In genomic region chr11:85139581-85140540, GRCm38 (mm10) we compare ENCODE assay signal across 8 mouse cellular contexts. TPM values are rescaled to one million over a fixed set of nuclear protein-coding genes. Genes with fewer than 3 reads are reported as not detected.
A peak's percentile ranks its signal among the peaks of the same experiment; 100 is the strongest.
DNase-seq lines count a peak whose midpoint lies in the region; ATAC-seq and TF ChIP-seq lines count a peak whose summit lies in the region.

Usp32 (minus strand) TSS chr11:85140161.

- peak within 1 kb of the TSS; percentile 76 for H3K9ac ChIP-seq in lung, postnatal 0 days (replicated peaks; ENCODE audit: low read depth)

- ATAC-seq in hematopoietic stem cell, adult 5-6 weeks (replicated peaks in 1 of 2; ENCODE audit: insufficient read depth in 1 of 2, low FRiP score in 2 of 2, low TSS enrichment in 1 of 2, low read depth in 1 of 2, poor library complexity in 2 of 2, severe bottlenecking in 2 of 2), result peak; percentile 94 to 97
- ATAC-seq in lung, postnatal 0 days, result peak; percentile 99

- no peaks in the 10 kb centered on the region for H3K36me3 ChIP-seq in lung, postnatal 0 days (ENCODE audit: insufficient read depth, low read length)

- peak within 1 kb of the TSS; percentile 85 for H3K27ac ChIP-seq in lung, postnatal 0 days (ENCODE audit: low read length)

- H3K4me1 ChIP-seq in lung, postnatal 0 days (ENCODE audit: insufficient read depth, low read depth, low read length), result no peaks in the 10 kb centered on the region; the same call in 1 of the 2 replicates

- peak within 1 kb of the TSS; percentile 88 for H3K4me2 ChIP-seq in lung, postnatal 0 days (replicated peaks; ENCODE audit: low read depth, low read length)

- TF ChIP-seq EP300 in lung, postnatal 0 days (IDR thresholded peaks at IDR 0.05), result no peak

- peak within 1 kb of the TSS; percentile 87 for H3K4me3 ChIP-seq in lung, postnatal 0 days (ENCODE audit: low read depth, low read length)

- under 1% methylated on average over 65 of the region's 94 CpGs for WGBS in lung, postnatal 0 days

- peak; percentile 86 for DNase-seq in MEL-GATA-1-ER (ENCODE audit: extremely low read depth, low read depth)
- peak; percentile 95 for DNase-seq in cerebellum, adult 8-10 months
- DNase-seq in forelimb bud, embryonic 11.5 days (ENCODE audit: low read depth, low spot score), result peak; percentile 94
- peak; percentile 98 for DNase-seq in layer of hippocampus, adult 9-11 months
- DNase-seq in lung, postnatal 0 days (ENCODE audit: low spot score), result peak; percentile 99
- peak; percentile 93 for DNase-seq in ovary, postnatal 14 days (ENCODE audit: low spot score)
- peak; percentile 97 for DNase-seq in thymus, postnatal 14 days

- H3K27me3 ChIP-seq in lung, postnatal 0 days (replicated peaks; ENCODE audit: insufficient read depth, low read length), result no peaks in the 10 kb centered on the region

- H3K9me3 ChIP-seq in lung, postnatal 0 days (ENCODE audit: low read length), result no peaks in the 10 kb centered on the region

- TF ChIP-seq CTCF in lung, postnatal 0 days (IDR thresholded peaks at IDR 0.05), result peak; percentile 35

RNA-seq across cellular contexts. Expression of gene Usp32, which starts in this region (rescaled TPM):
- total RNA-seq in hematopoietic stem cell, adult 5-6 weeks (2017), result 18.5 and 23.6 TPM in 2 replicates
- polyA plus RNA-seq in lung, postnatal 0 days (2015; fragmentation: Nextera tagmentation; extraction: Ambion mirVana), result 4.1 and 4.5 TPM in 2 replicates

Comparison
In these comparisons a context has a peak if more than half of its experiments do, and no peak if none do; other contexts are left out.
1. Peak in every context shown above with its lines: DNase-seq, ATAC-seq, H3K4me3 ChIP-seq and H3K27ac ChIP-seq.